Mouse (Mus musculus) bone marrow, adult 2 months (tissue): ENCODE measurements around the gene Msl1.

Experiments
- CTCF ChIP-seq: fragments of 200-500 bp; IDR thresholded peaks from 2 replicates; pipeline ENCODE4 v1.5.1; 2011; ENCODE audit warnings: low read length, control low read depth; ENCODE audit not compliant: control insufficient read depth, insufficient read depth
- POLR2A ChIP-seq: fragments of 200-500 bp; IDR thresholded peaks from 2 replicates; pipeline ENCODE4 v1.6.1; 2011; ENCODE audit warnings: low read depth, mild to moderate bottlenecking, control low read depth, low read length, borderline replicate concordance; ENCODE audit not compliant: control insufficient read depth

- TF ChIP-seq POLR2A (no peak), CTCF (no peak)
Observed at GRCm38 (mm10) chr11:98750351-98751201, 44.7 kb upstream of the Msl1 start.
